Mouse (Mus musculus) cortical plate, adult 2 months (tissue): ENCODE data around the gene Olfr211.

Experiments used
- CTCF ChIP-seq: fragments of 200-500 bp; IDR thresholded peaks from 2 replicates; pipeline ENCODE4 v1.5.1; 2011; ENCODE audit warnings: mild to moderate bottlenecking, control low read depth, low read length; ENCODE audit not compliant: insufficient read depth; ENCODE audit errors: extremely low read depth
- POLR2A ChIP-seq: fragments of 200-500 bp; IDR thresholded peaks from 2 replicates; pipeline ENCODE4 v1.6.1; 2011; ENCODE audit warnings: mild to moderate bottlenecking, low read length, control low read depth; ENCODE audit not compliant: insufficient read depth; ENCODE audit errors: extremely low read depth

DNA sequence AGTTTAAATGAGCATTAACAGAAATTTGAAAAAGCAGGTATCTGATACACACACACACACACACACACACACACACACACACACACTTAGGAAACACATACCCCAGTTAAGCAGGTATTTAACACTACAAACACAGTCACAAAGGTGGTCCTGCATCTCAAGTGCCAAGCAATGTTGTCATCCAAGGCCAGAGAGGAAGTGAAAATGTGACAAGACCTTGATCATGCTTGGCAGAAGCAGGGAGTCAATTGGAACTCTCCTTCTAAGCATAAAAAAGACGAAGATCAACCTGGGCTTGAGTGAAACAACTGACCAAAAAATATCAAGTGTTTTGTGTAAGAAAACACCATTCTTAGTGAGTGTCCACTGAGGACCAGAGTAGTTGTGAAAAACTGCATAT is 7.1 kb downstream of the Olfr211 start:
- no peak for TF ChIP-seq CTCF
- no peak for TF ChIP-seq POLR2A
